Mouse (Mus musculus) liver, embryonic 14.5 days (tissue): ENCODE data around the gene Camk1g.

Experiments
- CTCF ChIP-seq: IDR thresholded peaks from 2 replicates; pipeline ENCODE4 v1.5.1; 2016; ENCODE audit warnings: antibody characterized with exemption, low read depth, control low read depth
- EP300 ChIP-seq: IDR thresholded peaks from 2 replicates; pipeline ENCODE4 v1.6.1; 2016; ENCODE audit warnings: antibody characterized with exemption, low read depth

- TF ChIP-seq CTCF, result no peak
- TF ChIP-seq EP300, result no peak
Observed at GRCm38 (mm10) chr1:193362078-193362477, 8.0 kb downstream of the Camk1g start.
